Mouse (Mus musculus) brain, embryonic 14.5 days (tissue): ENCODE measurements at regions not wholly inside any gene's neighbourhood (a gene's known extent, or its start where the extent isn't known, plus 50 kb on each side); places are given as distances from the start of the nearest gene placed in this dataset.

Experiments used
- CTCF ChIP-seq: fragments of 200-500 bp; IDR thresholded peaks from 2 replicates; pipeline ENCODE4 v1.5.1; 2012; ENCODE audit warnings: inconsistent platforms, mild to moderate bottlenecking, moderate library complexity, borderline replicate concordance; ENCODE audit not compliant: insufficient read depth, insufficient read length; ENCODE audit errors: extremely low read depth
- POLR2A ChIP-seq: fragments of 200-500 bp; IDR thresholded peaks from 2 replicates; pipeline ENCODE4 v1.6.1; 2012; ENCODE audit warnings: mild to moderate bottlenecking, inconsistent platforms, borderline replicate concordance; ENCODE audit not compliant: poor library complexity, insufficient read depth, insufficient read length, severe bottlenecking; ENCODE audit errors: extremely low read depth

GRCm38 (mm10) chr3:73343199-73343598 is 285.6 kb upstream of the Slitrk3 start:
- TF ChIP-seq CTCF (no peak), POLR2A (no peak)
